Mouse (Mus musculus): ENCODE results near the gene Eif5a. TPM values are rescaled to one million over a fixed set of nuclear protein-coding genes. Genes with fewer than 3 reads are reported as not detected.

Gene Eif5a
- polyA plus RNA-seq, 1 experiment, result 764 TPM

- Histone ChIP-seq H3K27ac (ENCODE audit: insufficient read depth, low read length) (peak overlapping the region; percentile 96), H3K4me1 (ENCODE audit: control insufficient read depth, insufficient read depth, low read length) (no peaks in the 10 kb centered on the region; the same call in 1 of the 2 replicates), H3K4me3 (ENCODE audit: insufficient read depth, low read length) (peak overlapping the region; percentile 80)
- TF ChIP-seq CTCF (IDR thresholded peaks at IDR 0.05; ENCODE audit: borderline replicate concordance, insufficient read depth, low read length) (no peak), POLR2A (IDR thresholded peaks at IDR 0.05; ENCODE audit: low read depth, low read length) (0 out of 2 replicates have a peak, but pooled peaks have one; percentile 4)
Measured at GRCm38 (mm10) chr11:69879711-69880110, 42.0 kb downstream of the Eif5a start.

- Histone ChIP-seq H3K4me3 (ENCODE audit: insufficient read depth, low read length) (peak overlapping the region; percentile 80), H3K4me1 (ENCODE audit: control insufficient read depth, insufficient read depth, low read length) (no peaks in the 10 kb centered on the region; the same call in 1 of the 2 replicates), H3K27ac (ENCODE audit: insufficient read depth, low read length) (peak overlapping the region; percentile 96)
- TF ChIP-seq POLR2A (IDR thresholded peaks at IDR 0.05; ENCODE audit: low read depth, low read length) (no peak), CTCF (IDR thresholded peaks at IDR 0.05; ENCODE audit: borderline replicate concordance, insufficient read depth, low read length) (no peak)
Measured at GRCm38 (mm10) chr11:69878952-69879351, 42.8 kb downstream of the Eif5a start.

GRCm38 (mm10) chr11:69878399-69878798 lies 43.4 kb downstream of the Eif5a start:
- peak; percentile 52; the same call in 1 of the 2 replicates for TF ChIP-seq POLR2A (IDR thresholded peaks at IDR 0.05; ENCODE audit: low read depth, low read length)
- TF ChIP-seq CTCF (IDR thresholded peaks at IDR 0.05; ENCODE audit: borderline replicate concordance, insufficient read depth, low read length), result no peak
- Histone ChIP-seq H3K4me3 (ENCODE audit: insufficient read depth, low read length) (peak overlapping the region; percentile 80), H3K27ac (ENCODE audit: insufficient read depth, low read length) (peak overlapping the region; percentile 96), H3K4me1 (ENCODE audit: control insufficient read depth, insufficient read depth, low read length) (no peaks in the 10 kb centered on the region; the same call in 1 of the 2 replicates)

- H3K4me3 ChIP-seq (ENCODE audit: insufficient read depth, low read length), result peak within 1 kb of the TSS; percentile 80
- H3K4me1 ChIP-seq (ENCODE audit: control insufficient read depth, insufficient read depth, low read length), result no peaks in the 10 kb centered on the region; the same call in 1 of the 2 replicates
- TF ChIP-seq POLR2A (IDR thresholded peaks at IDR 0.05; ENCODE audit: low read depth, low read length) (no peak), CTCF (IDR thresholded peaks at IDR 0.05; ENCODE audit: borderline replicate concordance, insufficient read depth, low read length) (no peak)
- peak within 1 kb of the TSS; percentile 96 for H3K27ac ChIP-seq (ENCODE audit: insufficient read depth, low read length)
Measured at GRCm38 (mm10) chr11:69877878-69878277, 43.9 kb downstream of the Eif5a start, which contains the start of gene Tmem95. Gene Tmem95 (minus strand): TSS chr11:69878018.

- Histone ChIP-seq H3K4me1 (ENCODE audit: control insufficient read depth, insufficient read depth, low read length) (no peaks in the 10 kb centered on the region; the same call in none of the 2 replicates), H3K4me3 (ENCODE audit: insufficient read depth, low read length) (no peak overlapping the region), H3K27ac (ENCODE audit: insufficient read depth, low read length) (peak overlapping the region; percentile 96)
- TF ChIP-seq CTCF (IDR thresholded peaks at IDR 0.05; ENCODE audit: borderline replicate concordance, insufficient read depth, low read length) (peak; percentile 87), POLR2A (IDR thresholded peaks at IDR 0.05; ENCODE audit: low read depth, low read length) (peak; percentile 36; the same call in 1 of the 2 replicates)
Measured at GRCm38 (mm10) chr11:69876867-69877266, 44.9 kb downstream of the Eif5a start.

- H3K27ac ChIP-seq (ENCODE audit: insufficient read depth, low read length), result peak overlapping the region; percentile 79
- no peaks in the 10 kb centered on the region; the same call in none of the 2 replicates for H3K4me1 ChIP-seq (ENCODE audit: control insufficient read depth, insufficient read depth, low read length)
- TF ChIP-seq POLR2A (IDR thresholded peaks at IDR 0.05; ENCODE audit: low read depth, low read length) (peak; percentile 41; the same call in 1 of the 2 replicates), CTCF (IDR thresholded peaks at IDR 0.05; ENCODE audit: borderline replicate concordance, insufficient read depth, low read length) (no peak)
- no peak overlapping the region for H3K4me3 ChIP-seq (ENCODE audit: insufficient read depth, low read length)
Measured at GRCm38 (mm10) chr11:69876186-69876585, 45.6 kb downstream of the Eif5a start.

GRCm38 (mm10) chr11:69872451-69872850 lies 49.3 kb downstream of the Eif5a start:
- TF ChIP-seq POLR2A (IDR thresholded peaks at IDR 0.05; ENCODE audit: low read depth, low read length) (no peak), CTCF (IDR thresholded peaks at IDR 0.05; ENCODE audit: borderline replicate concordance, insufficient read depth, low read length) (no peak)
- H3K27ac ChIP-seq (ENCODE audit: insufficient read depth, low read length), result no peak overlapping the region
- no peaks in the 10 kb centered on the region; the same call in none of the 2 replicates for H3K4me1 ChIP-seq (ENCODE audit: control insufficient read depth, insufficient read depth, low read length)
- no peak overlapping the region for H3K4me3 ChIP-seq (ENCODE audit: insufficient read depth, low read length)

- H3K27ac ChIP-seq (ENCODE audit: insufficient read depth, low read length), result no peak overlapping the region
- H3K4me1 ChIP-seq (ENCODE audit: control insufficient read depth, insufficient read depth, low read length), result no peaks in the 10 kb centered on the region; the same call in 1 of the 2 replicates
- TF ChIP-seq CTCF (IDR thresholded peaks at IDR 0.05; ENCODE audit: borderline replicate concordance, insufficient read depth, low read length) (no peak), POLR2A (IDR thresholded peaks at IDR 0.05; ENCODE audit: low read depth, low read length) (no peak)
- no peak overlapping the region for H3K4me3 ChIP-seq (ENCODE audit: insufficient read depth, low read length)
Measured at GRCm38 (mm10) chr11:69871822-69872221, 49.9 kb downstream of the Eif5a start.

- Histone ChIP-seq H3K4me3 (ENCODE audit: insufficient read depth, low read length) (no peak overlapping the region), H3K27ac (ENCODE audit: insufficient read depth, low read length) (no peak overlapping the region), H3K4me1 (ENCODE audit: control insufficient read depth, insufficient read depth, low read length) (no peaks in the 10 kb centered on the region; the same call in 1 of the 2 replicates)
- no peak for TF ChIP-seq POLR2A (IDR thresholded peaks at IDR 0.05; ENCODE audit: low read depth, low read length)
- no peak for TF ChIP-seq CTCF (IDR thresholded peaks at IDR 0.05; ENCODE audit: borderline replicate concordance, insufficient read depth, low read length)
Measured at GRCm38 (mm10) chr11:69870289-69871069, 51.3 kb downstream of the Eif5a start.

- Histone ChIP-seq H3K4me1 (ENCODE audit: control insufficient read depth, insufficient read depth, low read length) (no peaks in the 10 kb centered on the region; the same call in 1 of the 2 replicates), H3K27ac (ENCODE audit: insufficient read depth, low read length) (no peak overlapping the region), H3K4me3 (ENCODE audit: insufficient read depth, low read length) (no peak overlapping the region)
- TF ChIP-seq CTCF (IDR thresholded peaks at IDR 0.05; ENCODE audit: borderline replicate concordance, insufficient read depth, low read length) (no peak), POLR2A (IDR thresholded peaks at IDR 0.05; ENCODE audit: low read depth, low read length) (no peak)
Measured at GRCm38 (mm10) chr11:69867335-69867734, 54.4 kb downstream of the Eif5a start.

Other genes with a start within 250 kb of the Eif5a start
- 717 and 781 TPM in 2 replicates for gene Eif4a1, start 249.5 kb downstream of the Eif5a start, polyA plus RNA-seq (2011; ENCODE audit: insufficient read length, low read depth, missing spikeins)
- gene Senp3, start 239.9 kb downstream of the Eif5a start, polyA plus RNA-seq (2011; ENCODE audit: insufficient read length, low read depth, missing spikeins), result 117 and 187 TPM in 2 replicates
- 0.85 and 1.5 TPM in 2 replicates for gene Tnfsf13, start 236.2 kb downstream of the Eif5a start, polyA plus RNA-seq (2011; ENCODE audit: insufficient read length, low read depth, missing spikeins)
- 20.0 and 25.5 TPM in 2 replicates for gene Tnfsf12, start 226.1 kb downstream of the Eif5a start, polyA plus RNA-seq (2011; ENCODE audit: insufficient read length, low read depth, missing spikeins)
- gene Tnfsfm13, start 225.9 kb downstream of the Eif5a start, polyA plus RNA-seq (2011; ENCODE audit: insufficient read length, low read depth, missing spikeins), result 3.0 and 4.4 TPM in 2 replicates
- 82.6 and 90.9 TPM in 2 replicates for gene Polr2a, start 163.3 kb downstream of the Eif5a start, polyA plus RNA-seq (2011; ENCODE audit: insufficient read length, low read depth, missing spikeins)
- not detected in 2 replicates for gene Slc35g3, start 160.0 kb downstream of the Eif5a start, polyA plus RNA-seq (2011; ENCODE audit: insufficient read length, low read depth, missing spikeins)
- 22.6 and 28.5 TPM in 2 replicates for gene Zbtb4, start 156.0 kb downstream of the Eif5a start, polyA plus RNA-seq (2011; ENCODE audit: insufficient read length, low read depth, missing spikeins)
- gene Chrnb1, start 126.0 kb downstream of the Eif5a start, polyA plus RNA-seq (2011; ENCODE audit: insufficient read length, low read depth, missing spikeins), result 4.6 and 7.2 TPM in 2 replicates
- gene Fgf11, start 120.1 kb downstream of the Eif5a start, polyA plus RNA-seq (2011; ENCODE audit: insufficient read length, low read depth, missing spikeins), result 1.1 and 2.5 TPM in 2 replicates
- gene Tmem102, start 116.3 kb downstream of the Eif5a start, polyA plus RNA-seq (2011; ENCODE audit: insufficient read length, low read depth, missing spikeins), result not detected in 2 replicates
- not detected in 2 replicates for gene Gm39566, start 106.7 kb downstream of the Eif5a start, polyA plus RNA-seq (2011; ENCODE audit: insufficient read length, low read depth, missing spikeins)
- not detected in 2 replicates for gene Spem2, start 103.5 kb downstream of the Eif5a start, polyA plus RNA-seq (2011; ENCODE audit: insufficient read length, low read depth, missing spikeins)
- not detected in 2 replicates for gene Spem1, start 99.8 kb downstream of the Eif5a start, polyA plus RNA-seq (2011; ENCODE audit: insufficient read length, low read depth, missing spikeins)
- gene Nlgn2, start 84.2 kb downstream of the Eif5a start, polyA plus RNA-seq (2011; ENCODE audit: insufficient read length, low read depth, missing spikeins), result 33.8 and 42.0 TPM in 2 replicates
- gene Tmem256, start 83.4 kb downstream of the Eif5a start, polyA plus RNA-seq (2011; ENCODE audit: insufficient read length, low read depth, missing spikeins), result 72.1 and 94.8 TPM in 2 replicates
- gene Plscr3, start 75.6 kb downstream of the Eif5a start, polyA plus RNA-seq (2011; ENCODE audit: insufficient read length, low read depth, missing spikeins), result 120 and 128 TPM in 2 replicates
- gene Tnk1, start 63.2 kb downstream of the Eif5a start, polyA plus RNA-seq (2011; ENCODE audit: insufficient read length, low read depth, missing spikeins), result not detected in 2 replicates
- not detected in 2 replicates for gene Tmem95, start 43.9 kb downstream of the Eif5a start, polyA plus RNA-seq (2011; ENCODE audit: insufficient read length, low read depth, missing spikeins)
- gene Kctd11, start 40.6 kb downstream of the Eif5a start, polyA plus RNA-seq (2011; ENCODE audit: insufficient read length, low read depth, missing spikeins), result 20.7 and 26.0 TPM in 2 replicates
- not detected in 2 replicates for gene Acap1, start 26.4 kb downstream of the Eif5a start, polyA plus RNA-seq (2011; ENCODE audit: insufficient read length, low read depth, missing spikeins)
- 3.5 and 4.9 TPM in 2 replicates for gene 2810408A11Rik, start 21.0 kb downstream of the Eif5a start, polyA plus RNA-seq (2011; ENCODE audit: insufficient read length, low read depth, missing spikeins)
- gene Neurl4, start 20.9 kb downstream of the Eif5a start, polyA plus RNA-seq (2011; ENCODE audit: insufficient read length, low read depth, missing spikeins), result 30.8 and 31.8 TPM in 2 replicates
- 24.1 and 27.8 TPM in 2 replicates for gene Gps2, start 8.1 kb downstream of the Eif5a start, polyA plus RNA-seq (2011; ENCODE audit: insufficient read length, low read depth, missing spikeins)
- gene Ybx2, start 13.8 kb upstream of the Eif5a start, polyA plus RNA-seq (2011; ENCODE audit: insufficient read length, low read depth, missing spikeins), result not detected in 2 replicates
- 2.3 and 2.7 TPM in 2 replicates for gene Slc2a4, start 26.2 kb upstream of the Eif5a start, polyA plus RNA-seq (2011; ENCODE audit: insufficient read length, low read depth, missing spikeins)
- not detected in 2 replicates for gene Cldn7, start 42.8 kb upstream of the Eif5a start, polyA plus RNA-seq (2011; ENCODE audit: insufficient read length, low read depth, missing spikeins)
- gene Ctdnep1, start 59.2 kb upstream of the Eif5a start, polyA plus RNA-seq (2011; ENCODE audit: insufficient read length, low read depth, missing spikeins), result 140 and 171 TPM in 2 replicates
- gene Elp5, start 60.6 kb upstream of the Eif5a start, polyA plus RNA-seq (2011; ENCODE audit: insufficient read length, low read depth, missing spikeins), result 68.8 and 86.1 TPM in 2 replicates
- 639 and 646 TPM in 2 replicates for gene Gabarap, start 69.2 kb upstream of the Eif5a start, polyA plus RNA-seq (2011; ENCODE audit: insufficient read length, low read depth, missing spikeins)
- gene Phf23, start 73.8 kb upstream of the Eif5a start, polyA plus RNA-seq (2011; ENCODE audit: insufficient read length, low read depth, missing spikeins), result 78.6 and 89.1 TPM in 2 replicates
- gene Dvl2, start 78.6 kb upstream of the Eif5a start, polyA plus RNA-seq (2011; ENCODE audit: insufficient read length, low read depth, missing spikeins), result 27.7 and 32.1 TPM in 2 replicates
- 47.4 and 57.9 TPM in 2 replicates for gene Acadvl, start 93.5 kb upstream of the Eif5a start, polyA plus RNA-seq (2011; ENCODE audit: insufficient read length, low read depth, missing spikeins)
- 69.8 and 77.7 TPM in 2 replicates for gene Dlg4, start 95.0 kb upstream of the Eif5a start, polyA plus RNA-seq (2011; ENCODE audit: insufficient read length, low read depth, missing spikeins)
- 0.52 and 0.60 TPM in 2 replicates for gene Asgr1, start 132.1 kb upstream of the Eif5a start, polyA plus RNA-seq (2011; ENCODE audit: insufficient read length, low read depth, missing spikeins)
- gene Asgr2, start 170.7 kb upstream of the Eif5a start, polyA plus RNA-seq (2011; ENCODE audit: insufficient read length, low read depth, missing spikeins), result not detected in 2 replicates
- not detected in 2 replicates for gene Mgl2, start 208.4 kb upstream of the Eif5a start, polyA plus RNA-seq (2011; ENCODE audit: insufficient read length, low read depth, missing spikeins)
- not detected in 2 replicates for gene Clec10a, start 234.2 kb upstream of the Eif5a start, polyA plus RNA-seq (2011; ENCODE audit: insufficient read length, low read depth, missing spikeins)